Mouse (Mus musculus): ENCODE measurements around the gene Samd4.

- TF ChIP-seq GATA1 (IDR thresholded peaks at IDR 0.05; ENCODE audit: borderline replicate concordance, low read length) (no peak), FLI1 (IDR thresholded peaks at IDR 0.05; ENCODE audit: low read length) (no peak)
Measured at GRCm38 (mm10) chr14:46885891-46886301, 3.2 kb downstream of the Samd4 start.

All from megakaryocyte, embryonic 14.5 days (primary cell).